Mouse (Mus musculus) neural tube, embryonic 14.5 days (tissue): ENCODE results near the gene Igdcc4. TPM values are rescaled to one million over a fixed set of nuclear protein-coding genes. Genes with fewer than 3 reads are reported as not detected.
"Not testable (repeated sequence)": the region's sequence is repeated elsewhere in the genome, so short reads cannot be mapped to it uniquely, and the experiment has no call there.

Experiments
- ATAC-seq: fragments of 200-750 bp; cut with Nextera tagmentation; 2 replicates; pipeline ENCODE4 v1.8.0; 2017; ENCODE audit warnings: low read depth, mild to moderate bottlenecking, moderate TSS enrichment, moderate library complexity
- H3K27ac ChIP-seq: fragments of 300-500 bp; sonication (generic); 2 replicates; pipeline ENCODE4 v1.5.1; 2014; ENCODE audit warnings: low read depth, mild to moderate bottlenecking, control low read depth, low read length, moderate library complexity, mixed read lengths
- H3K27me3 ChIP-seq: fragments of 300-500 bp; sonication (generic); 2 replicates; pipeline ENCODE4 v1.6.1; 2014; ENCODE audit warnings: low read length; ENCODE audit not compliant: control insufficient read depth, insufficient read depth
- H3K36me3 ChIP-seq: fragments of 300-500 bp; sonication (generic); 2 replicates; pipeline ENCODE4 v1.6.1; 2014; ENCODE audit warnings: low read length, mixed read lengths; ENCODE audit not compliant: control insufficient read depth, insufficient read depth
- H3K4me1 ChIP-seq: fragments of 300-500 bp; sonication (generic); 2 replicates; pipeline ENCODE4 v1.6.1; 2014; ENCODE audit warnings: low read length; ENCODE audit not compliant: control insufficient read depth, insufficient read depth
- H3K4me2 ChIP-seq: fragments of 300-500 bp; sonication (generic); 2 replicates; pipeline ENCODE4 v1.6.1; 2014; ENCODE audit warnings: mild to moderate bottlenecking, low read depth, low read length, control low read depth
- H3K4me3 ChIP-seq: fragments of 300-500 bp; sonication (generic); 2 replicates; pipeline ENCODE4 v1.5.1; 2014; ENCODE audit warnings: low read depth, low read length, control low read depth, mixed read lengths
- H3K9ac ChIP-seq: fragments of 300-500 bp; sonication (generic); replicated peaks from 2 replicates; pipeline ENCODE4 v1.6.1; 2014; ENCODE audit warnings: low read depth, mild to moderate bottlenecking, control low read depth, low read length, mixed read lengths
- H3K9me3 ChIP-seq: fragments of 300-500 bp; sonication (generic); 2 replicates; pipeline ENCODE4 v1.6.1; 2016; ENCODE audit warnings: low read length; ENCODE audit not compliant: control insufficient read depth
- WGBS: fragments of 180-500 bp; shearing (Covaris S2); extraction: QIAGEN DNeasy Blood & Tissue Kit; methylation state at CpG from one replicate; pipeline ENCODE4 v1.1.7; 2014; 5-methylcytosine and 5-hydroxymethylcytosine counted together
- polyA plus RNA-seq: library from polyadenylated mRNA; unstranded; fragments of >200 nt; fragmentation: Nextera tagmentation; extraction: Ambion mirVana; gene quantifications from 2 replicates; pipeline ENCODE4 v1.2.1, GENCODE M21; 2014

The Igdcc4 gene
- polyA plus RNA-seq: 15.6 and 19.4 TPM in 2 replicates

DNA sequence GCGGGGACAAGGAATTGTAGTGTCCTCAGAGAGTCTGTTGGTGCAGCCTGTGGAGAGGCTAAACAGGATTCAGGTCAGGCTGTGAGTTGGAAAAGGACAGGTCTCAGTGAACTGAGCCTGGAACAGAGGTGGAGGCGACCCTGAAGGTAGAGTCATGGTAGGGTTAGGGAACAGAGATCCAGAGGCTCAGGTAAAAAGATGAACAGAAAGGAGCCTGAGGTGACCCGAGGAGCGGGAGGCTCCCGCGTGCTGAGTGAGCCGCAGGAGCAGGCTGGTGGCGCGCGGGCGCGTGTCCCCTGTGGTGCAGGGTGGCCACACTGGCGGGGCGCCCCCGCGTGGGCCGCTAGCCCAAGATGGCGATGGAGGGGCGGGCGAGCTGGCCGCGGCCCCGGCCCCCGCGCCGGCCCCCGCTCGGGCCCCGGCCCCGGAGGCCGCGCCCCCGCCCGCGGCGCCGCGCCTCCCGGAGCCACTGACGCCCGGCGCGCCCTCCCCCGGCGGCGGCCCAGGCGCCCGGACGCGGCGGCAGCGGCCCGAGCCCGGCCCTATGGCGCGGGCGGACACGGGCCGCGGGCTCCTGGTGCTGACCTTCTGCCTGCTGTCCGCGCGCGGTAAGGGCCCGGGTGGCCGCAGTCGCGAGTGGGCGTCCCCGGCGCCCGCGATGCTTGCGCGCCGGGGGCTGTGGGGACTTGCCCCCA lies at the start of gene Igdcc4:
TSS of gene Igdcc4 (plus strand) at position 496 of the 695 bp plus-strand sequence.
- H3K36me3 ChIP-seq: no peaks in the 10 kb centered on the region
- peak within 1 kb of the TSS; percentile 74 for H3K27ac ChIP-seq
- no peaks in the 10 kb centered on the region for H3K9me3 ChIP-seq
- H3K4me1 ChIP-seq: peaks cover 8% of the 10 kb centered on the region; the same call in 1 of the 2 replicates
- peak; percentile 21; the same call in 1 of the 2 replicates for ATAC-seq
- no peaks in the 10 kb centered on the region for H3K27me3 ChIP-seq
- peak within 1 kb of the TSS; percentile 77 for H3K9ac ChIP-seq
- H3K4me2 ChIP-seq: peak within 1 kb of the TSS; percentile 97
- H3K4me3 ChIP-seq: peak within 1 kb of the TSS; percentile 72
- 2% methylated on average over 49 of the region's 76 CpGs for WGBS

GRCm38 (mm10) chr9:65064251-65064650 lies 37.0 kb upstream of the Igdcc4 start:
- Histone ChIP-seq H3K9ac (no peak overlapping the region), H3K27ac (no peak overlapping the region), H3K4me1 (no peaks in the 10 kb centered on the region), H3K27me3 (no peaks in the 10 kb centered on the region), H3K9me3 (no peaks in the 10 kb centered on the region), H3K4me2 (no peak overlapping the region), H3K36me3 (peaks cover 47% of the 10 kb centered on the region), H3K4me3 (no peak overlapping the region)
- WGBS: 94% methylated on average over 7 of the region's 7 CpGs
- ATAC-seq: no peak

DNA sequence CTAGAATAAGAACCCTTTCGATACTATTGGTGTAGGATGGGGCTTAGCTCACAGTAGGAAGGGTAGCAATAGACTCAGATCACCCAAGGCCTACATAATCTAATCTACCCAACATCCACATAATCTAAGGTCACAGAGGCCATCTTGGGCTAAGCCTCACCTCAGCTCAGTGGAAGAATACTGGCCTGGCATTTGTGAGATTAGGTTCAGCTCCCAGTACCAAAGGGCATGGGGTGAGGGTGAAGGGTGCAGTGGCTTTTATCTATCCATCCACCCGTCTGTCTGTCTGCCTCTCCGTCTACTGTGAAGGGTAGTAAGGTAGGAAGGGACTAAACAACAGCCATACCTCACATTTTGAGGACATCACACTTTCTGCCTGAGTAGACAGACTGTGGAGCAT lies 30.7 kb upstream of the Igdcc4 start:
- Histone ChIP-seq H3K27me3 (no peaks in the 10 kb centered on the region), H3K9ac (no peak overlapping the region), H3K36me3 (peaks cover 29% of the 10 kb centered on the region), H3K4me2 (no peak overlapping the region), H3K27ac (no peak overlapping the region), H3K4me3 (no peak overlapping the region), H3K4me1 (no peaks in the 10 kb centered on the region), H3K9me3 (no peaks in the 10 kb centered on the region)
- 93% methylated on average over 3 of the region's 3 CpGs for WGBS
- no peak for ATAC-seq

- Histone ChIP-seq H3K27me3 (no peaks in the 10 kb centered on the region), H3K9me3 (no peaks in the 10 kb centered on the region), H3K36me3 (peaks cover 27% of the 10 kb centered on the region), H3K4me3 (no peak overlapping the region), H3K4me2 (no peak overlapping the region), H3K27ac (no peak overlapping the region), H3K4me1 (no peaks in the 10 kb centered on the region), H3K9ac (no peak overlapping the region)
- ATAC-seq: no peak
- WGBS: 54% methylated on average over 9 of the region's 9 CpGs
Measured at GRCm38 (mm10) chr9:65073555-65073954, 27.7 kb upstream of the Igdcc4 start.

GRCm38 (mm10) chr9:65074251-65074650 lies 27.0 kb upstream of the Igdcc4 start:
- ATAC-seq: no peak
- WGBS: 93% methylated on average over 15 of the region's 15 CpGs
- Histone ChIP-seq H3K27me3 (no peaks in the 10 kb centered on the region), H3K36me3 (peaks cover 30% of the 10 kb centered on the region; the same call in 1 of the 2 replicates), H3K4me1 (no peaks in the 10 kb centered on the region), H3K27ac (no peak overlapping the region), H3K4me3 (no peak overlapping the region), H3K4me2 (no peak overlapping the region), H3K9me3 (no peaks in the 10 kb centered on the region), H3K9ac (no peak overlapping the region)

DNA sequence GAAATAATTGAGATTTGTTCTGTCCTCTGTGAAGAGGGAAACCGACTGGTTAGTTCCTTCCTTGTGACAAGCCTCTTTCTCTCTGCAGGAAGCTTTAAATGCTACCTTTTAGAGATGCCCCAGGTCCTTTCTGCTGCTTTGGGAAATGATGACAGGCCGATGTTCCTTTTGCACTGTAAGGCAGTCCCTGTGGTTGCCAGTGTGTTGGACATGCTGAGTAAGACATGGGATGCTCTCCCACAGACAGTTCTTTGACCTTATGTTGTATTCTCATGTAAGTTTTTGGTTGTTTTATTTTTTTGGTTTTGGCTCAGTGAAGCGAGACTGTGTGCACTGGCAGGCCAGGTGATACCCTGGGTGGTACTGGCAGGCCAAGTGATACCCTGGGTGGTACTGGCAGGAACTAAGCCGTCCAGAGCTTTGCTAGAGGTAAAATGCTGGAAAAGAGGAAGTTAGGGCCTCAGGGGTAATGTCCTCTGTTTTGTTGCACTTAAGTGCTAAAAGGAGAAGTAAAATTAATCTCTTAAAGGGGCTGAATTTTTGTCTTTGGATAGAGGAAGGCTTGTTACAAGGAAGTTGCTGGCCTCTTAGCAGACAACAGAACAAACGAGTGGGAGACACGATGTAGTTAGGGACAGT lies 26.3 kb upstream of the Igdcc4 start:
- Histone ChIP-seq H3K36me3 (peaks cover 26% of the 10 kb centered on the region; the same call in 1 of the 2 replicates), H3K27me3 (no peaks in the 10 kb centered on the region), H3K4me1 (no peaks in the 10 kb centered on the region), H3K9ac (no peak overlapping the region), H3K4me2 (no peak overlapping the region), H3K9me3 (no peaks in the 10 kb centered on the region), H3K27ac (no peak overlapping the region), H3K4me3 (no peak overlapping the region)
- 92% methylated on average over 6 of the region's 6 CpGs for WGBS
- ATAC-seq: no peak

- H3K36me3 ChIP-seq: peaks cover 42% of the 10 kb centered on the region
- WGBS: 91% methylated on average over 5 of the region's 5 CpGs
Measured at GRCm38 (mm10) chr9:65077536-65077935, 23.8 kb upstream of the Igdcc4 start.

GRCm38 (mm10) chr9:65080141-65080540 lies 21.1 kb upstream of the Igdcc4 start:
- H3K4me2 ChIP-seq, H3K27me3 ChIP-seq, H3K9ac ChIP-seq, H3K27ac ChIP-seq, ATAC-seq, H3K4me1 ChIP-seq, H3K9me3 ChIP-seq, H3K4me3 ChIP-seq: not testable (repeated sequence)
- WGBS: 94% methylated on average over 2 of the region's 2 CpGs
- peaks cover 42% of the 10 kb centered on the region for H3K36me3 ChIP-seq

More at GRCm38 (mm10) chr9:65077536-65077935, 23.8 kb upstream of the Igdcc4 start:
- no peak for ATAC-seq
- Histone ChIP-seq H3K27ac (no peak overlapping the region), H3K4me3 (no peak overlapping the region), H3K9me3 (no peaks in the 10 kb centered on the region), H3K27me3 (no peaks in the 10 kb centered on the region), H3K4me1 (no peaks in the 10 kb centered on the region), H3K9ac (no peak overlapping the region), H3K4me2 (no peak overlapping the region)

DNA sequence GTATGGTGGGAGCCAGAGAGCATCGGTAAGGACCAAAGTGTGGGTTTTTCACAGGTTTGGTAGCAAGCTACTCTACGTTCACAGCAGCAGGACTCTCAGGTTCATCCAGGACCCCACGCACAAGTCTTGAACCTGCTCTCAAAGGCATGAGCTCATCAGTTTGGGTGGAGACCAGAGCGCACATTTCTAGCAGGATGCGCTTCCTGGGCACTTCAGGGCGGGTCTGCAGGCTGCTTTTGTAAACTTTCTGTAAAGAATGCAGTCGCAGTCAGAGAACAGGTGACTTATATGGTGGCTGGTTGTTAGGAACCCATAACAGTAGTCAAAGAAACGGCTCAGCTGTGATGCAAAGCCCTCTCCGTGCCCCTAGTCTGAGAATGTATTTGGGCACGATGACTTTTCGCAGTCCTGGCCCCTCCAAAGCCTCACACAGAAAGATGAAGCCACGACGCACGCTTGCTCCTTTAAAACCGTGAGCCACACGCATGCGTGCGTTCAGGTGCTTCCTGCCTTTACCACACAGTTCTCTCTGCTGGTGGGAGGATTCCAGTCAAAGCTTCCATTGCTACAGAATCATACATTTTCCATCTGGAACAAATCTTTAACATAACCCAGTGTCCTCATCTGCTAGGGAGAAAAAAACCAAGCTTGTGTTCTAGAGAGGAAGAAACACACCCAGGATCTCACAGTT lies 18.1 kb upstream of the Igdcc4 start:
- WGBS: 95% methylated on average over 18 of the region's 18 CpGs
- Histone ChIP-seq H3K4me3 (no peak overlapping the region), H3K4me2 (no peak overlapping the region), H3K9me3 (no peaks in the 10 kb centered on the region), H3K27ac (no peak overlapping the region), H3K27me3 (no peaks in the 10 kb centered on the region), H3K36me3 (peaks cover 33% of the 10 kb centered on the region), H3K4me1 (no peaks in the 10 kb centered on the region), H3K9ac (no peak overlapping the region)
- no peak for ATAC-seq
